Mouse (Mus musculus): Measurements from ENCODE around the gene Adamts7.

DNA sequence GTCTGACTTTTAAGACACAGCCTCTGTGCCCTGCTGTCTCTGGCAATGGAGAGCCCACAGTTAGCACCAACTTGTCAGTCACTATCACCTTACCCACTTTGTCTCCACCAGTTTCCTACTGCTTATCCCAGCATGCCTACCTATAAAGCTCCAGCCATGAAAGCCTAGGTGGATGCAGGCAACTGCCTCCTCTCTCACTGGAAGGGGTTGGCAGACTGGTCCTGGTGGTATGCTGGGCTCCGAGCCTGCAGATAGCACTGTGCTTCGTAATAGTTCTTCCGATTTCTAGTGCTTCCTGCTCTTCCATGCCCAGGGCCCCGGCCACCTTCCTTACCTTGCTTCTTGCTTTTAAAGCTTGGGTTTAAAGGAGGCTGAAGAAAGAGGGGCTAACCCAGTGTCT, 26.0 kb downstream of the Adamts7 start:
- no peak for TF ChIP-seq POU5F1 (IDR thresholded peaks at IDR 0.05; ENCODE audit: borderline replicate concordance, low read length)
- no peak for TF ChIP-seq CTCF (conservative IDR thresholded peaks at IDR 0.05; ENCODE audit: low read length)

Data from E14TG2a.4 (cell line).